Mouse (Mus musculus): ENCODE results near the gene Wdr13. TPM values are rescaled to one million over a fixed set of nuclear protein-coding genes. Genes with fewer than 3 reads are reported as not detected.
A peak's percentile ranks its signal among the peaks of the same experiment; 100 is the strongest.

Wdr13 gene
- 0.95 and 1.1 TPM in 2 replicates for polyA plus RNA-seq (2012)

DNA sequence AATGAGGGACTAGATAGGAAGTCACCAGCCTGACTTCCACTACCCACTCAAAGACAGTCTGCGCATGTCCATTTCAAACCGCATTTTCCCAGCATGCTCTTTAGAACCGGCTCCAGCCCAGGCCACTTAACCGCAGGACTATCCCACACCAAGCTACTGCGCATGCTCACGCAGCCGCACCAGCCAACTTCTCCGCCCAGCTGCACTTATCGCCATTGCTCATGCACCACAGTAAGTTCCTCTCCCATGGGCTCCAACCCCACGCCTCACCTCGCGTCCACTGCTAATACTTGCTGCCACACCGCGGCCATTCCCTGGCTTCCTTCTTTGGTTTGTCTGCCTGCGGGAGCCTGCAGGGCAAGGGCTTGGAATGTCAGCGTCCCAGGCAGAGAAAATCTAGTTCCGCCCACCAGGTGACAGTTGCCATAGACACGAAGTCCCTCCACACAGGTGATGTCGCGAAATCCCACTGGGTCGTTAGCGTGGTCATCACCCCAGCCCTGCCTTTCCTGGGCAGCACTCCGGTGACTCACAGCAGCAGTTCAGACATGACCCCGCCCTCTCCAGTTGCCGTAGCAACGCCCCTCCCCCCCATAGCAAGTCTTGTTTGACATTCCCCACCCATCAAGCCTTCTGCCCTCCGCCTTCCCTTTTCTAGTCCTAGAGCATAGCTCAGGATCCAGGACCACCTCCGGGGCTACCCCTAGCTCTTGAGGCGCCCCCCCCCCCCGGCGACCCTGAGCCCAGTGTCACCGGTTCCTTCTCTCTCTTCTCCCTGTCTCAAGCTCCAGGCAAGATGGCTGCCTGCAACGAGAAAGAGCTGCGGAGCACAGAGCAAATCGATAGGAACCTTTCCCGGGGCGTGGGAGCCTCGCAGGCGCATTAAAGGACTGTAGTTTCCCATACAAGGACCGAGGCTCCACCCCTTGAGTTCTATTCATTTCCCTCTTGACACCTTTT lies at the start of gene Wdr13:
Gene Wdr13 (minus strand): TSS at position 876 of the 960 bp plus-strand sequence.
- TF ChIP-seq GATA1 (IDR thresholded peaks at IDR 0.05; ENCODE audit: low read length), result peak; percentile 10; the same call in 1 of the 2 replicates
- TF ChIP-seq TAL1 (IDR thresholded peaks at IDR 0.05; ENCODE audit: low read length), result no peak
- peaks cover 21% of the 10 kb centered on the region for H3K9me3 ChIP-seq (ENCODE audit: control insufficient read depth, low read length)
- peak within 1 kb of the TSS; percentile 80 for H3K4me3 ChIP-seq (replicated peaks)
- H3K36me3 ChIP-seq (ENCODE audit: control insufficient read depth), result peaks cover 55% of the 10 kb centered on the region
- H3K27me3 ChIP-seq (ENCODE audit: control insufficient read depth), result no peaks in the 10 kb centered on the region
- peaks cover 35% of the 10 kb centered on the region for H3K4me1 ChIP-seq (ENCODE audit: control insufficient read depth)

DNA sequence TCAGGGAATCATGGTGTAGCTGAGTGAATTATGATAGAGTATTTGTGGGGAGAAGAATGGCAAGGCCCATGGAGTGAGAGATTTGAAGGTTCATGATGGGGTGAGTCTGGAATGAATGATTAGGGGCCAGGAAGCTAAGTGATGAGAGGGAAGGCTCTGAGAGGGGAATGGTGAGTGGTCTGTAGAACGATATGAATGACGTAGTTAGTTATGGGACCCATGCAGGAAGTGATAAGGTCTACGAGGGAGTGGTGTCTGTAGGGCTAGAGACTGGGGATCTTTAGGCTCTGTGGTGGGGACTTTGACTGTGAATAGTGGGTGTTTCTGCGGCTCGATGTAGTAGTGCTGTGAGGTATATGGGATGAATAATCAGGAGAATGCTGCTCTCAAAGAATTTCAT lies 47.0 kb upstream of the Wdr13 start:
- H3K9me3 ChIP-seq (ENCODE audit: control insufficient read depth, low read length), result 0 out of 2 replicates have a peak, but pooled peaks cover 2% of the 10 kb centered on the region
- H3K27me3 ChIP-seq (ENCODE audit: control insufficient read depth), result no peaks in the 10 kb centered on the region
- H3K4me3 ChIP-seq (replicated peaks), result no peak overlapping the region
- H3K4me1 ChIP-seq (ENCODE audit: control insufficient read depth), result peaks cover 22% of the 10 kb centered on the region
- TF ChIP-seq TAL1 (IDR thresholded peaks at IDR 0.05; ENCODE audit: low read length) (no peak), GATA1 (IDR thresholded peaks at IDR 0.05; ENCODE audit: low read length) (no peak)
- H3K36me3 ChIP-seq (ENCODE audit: control insufficient read depth), result peaks cover 2% of the 10 kb centered on the region; the same call in 1 of the 2 replicates

DNA sequence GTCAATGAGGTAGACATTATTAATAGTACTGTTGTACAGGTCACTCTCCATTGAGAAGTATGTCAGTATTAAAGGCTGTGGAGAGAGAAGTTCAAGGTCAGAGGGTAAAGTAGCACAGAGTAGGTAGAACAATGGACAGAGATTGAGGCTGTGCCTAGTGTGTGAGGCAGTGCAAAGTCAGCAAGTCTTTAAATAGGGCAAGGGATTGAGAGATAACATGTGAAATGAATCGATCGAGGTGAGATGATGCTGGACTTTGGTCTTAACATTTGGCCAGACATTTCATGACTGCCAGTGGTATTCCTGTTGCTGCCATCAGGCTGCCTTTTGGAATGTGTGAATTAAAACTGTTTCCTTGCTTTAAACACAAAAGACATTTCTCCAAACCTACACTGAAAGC lies 46.2 kb upstream of the Wdr13 start:
- Histone ChIP-seq H3K36me3 (ENCODE audit: control insufficient read depth) (peaks cover 3% of the 10 kb centered on the region), H3K4me3 (replicated peaks) (no peak overlapping the region), H3K4me1 (ENCODE audit: control insufficient read depth) (peaks cover 26% of the 10 kb centered on the region), H3K27me3 (ENCODE audit: control insufficient read depth) (no peaks in the 10 kb centered on the region), H3K9me3 (ENCODE audit: control insufficient read depth, low read length) (0 out of 2 replicates have a peak, but pooled peaks cover 2% of the 10 kb centered on the region)
- TF ChIP-seq TAL1 (IDR thresholded peaks at IDR 0.05; ENCODE audit: low read length) (no peak), GATA1 (IDR thresholded peaks at IDR 0.05; ENCODE audit: low read length) (no peak)

- no peaks in the 10 kb centered on the region for H3K27me3 ChIP-seq (ENCODE audit: control insufficient read depth)
- TF ChIP-seq GATA1 (IDR thresholded peaks at IDR 0.05; ENCODE audit: low read length) (no peak), TAL1 (IDR thresholded peaks at IDR 0.05; ENCODE audit: low read length) (no peak)
- H3K36me3 ChIP-seq (ENCODE audit: control insufficient read depth), result peaks cover 23% of the 10 kb centered on the region
- 0 out of 2 replicates have a peak, but pooled peaks cover 2% of the 10 kb centered on the region for H3K9me3 ChIP-seq (ENCODE audit: control insufficient read depth, low read length)
- peaks cover 26% of the 10 kb centered on the region for H3K4me1 ChIP-seq (ENCODE audit: control insufficient read depth)
- H3K4me3 ChIP-seq (replicated peaks), result peak within 1 kb of the TSS; percentile 68
Observed at GRCm38 (mm10) chrX:8175504-8176385, 43.1 kb upstream of the Wdr13 start, which contains the start of gene Tbc1d25. Tbc1d25 (minus strand) TSS chrX:8176181.

GRCm38 (mm10) chrX:8175169-8175503 lies 42.4 kb upstream of the Wdr13 start:
- Histone ChIP-seq H3K27me3 (ENCODE audit: control insufficient read depth) (no peaks in the 10 kb centered on the region), H3K4me3 (replicated peaks) (peak overlapping the region; percentile 68), H3K36me3 (ENCODE audit: control insufficient read depth) (peaks cover 28% of the 10 kb centered on the region), H3K4me1 (ENCODE audit: control insufficient read depth) (peaks cover 26% of the 10 kb centered on the region), H3K9me3 (ENCODE audit: control insufficient read depth, low read length) (0 out of 2 replicates have a peak, but pooled peaks cover 2% of the 10 kb centered on the region)
- TF ChIP-seq GATA1 (IDR thresholded peaks at IDR 0.05; ENCODE audit: low read length) (no peak), TAL1 (IDR thresholded peaks at IDR 0.05; ENCODE audit: low read length) (no peak)

- Histone ChIP-seq H3K9me3 (ENCODE audit: control insufficient read depth, low read length) (no peaks in the 10 kb centered on the region), H3K4me1 (ENCODE audit: control insufficient read depth) (no peaks in the 10 kb centered on the region), H3K36me3 (ENCODE audit: control insufficient read depth) (peaks cover 41% of the 10 kb centered on the region), H3K4me3 (replicated peaks) (no peak overlapping the region), H3K27me3 (ENCODE audit: control insufficient read depth) (no peaks in the 10 kb centered on the region)
- TF ChIP-seq GATA1 (IDR thresholded peaks at IDR 0.05; ENCODE audit: low read length), result no peak
- TF ChIP-seq TAL1 (IDR thresholded peaks at IDR 0.05; ENCODE audit: low read length), result no peak
Observed at GRCm38 (mm10) chrX:8167716-8168647, 35.3 kb upstream of the Wdr13 start.

DNA sequence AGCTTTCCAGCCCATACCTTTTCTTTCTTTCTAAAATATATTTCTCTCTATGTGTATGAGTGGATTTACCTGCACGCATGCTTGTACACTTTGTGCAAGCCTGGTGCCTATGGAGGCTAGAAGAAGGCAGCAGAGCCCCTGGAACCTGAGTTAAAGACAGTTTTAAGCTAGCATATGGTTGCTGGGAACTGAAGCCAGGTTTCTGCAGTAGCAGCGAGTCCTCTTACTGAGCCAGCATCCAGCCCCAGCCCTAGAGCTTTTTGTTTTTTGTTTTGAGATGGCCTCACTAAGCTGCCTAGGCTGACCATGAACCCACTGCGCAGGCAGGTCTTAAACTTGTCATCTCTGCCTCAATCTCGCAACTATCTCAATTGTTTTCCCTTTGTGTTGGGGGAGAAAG lies 31.8 kb upstream of the Wdr13 start:
- H3K27me3 ChIP-seq (ENCODE audit: control insufficient read depth), result no peaks in the 10 kb centered on the region
- no peaks in the 10 kb centered on the region for H3K4me1 ChIP-seq (ENCODE audit: control insufficient read depth)
- no peaks in the 10 kb centered on the region for H3K9me3 ChIP-seq (ENCODE audit: control insufficient read depth, low read length)
- H3K4me3 ChIP-seq (replicated peaks), result no peak overlapping the region
- no peak for TF ChIP-seq GATA1 (IDR thresholded peaks at IDR 0.05; ENCODE audit: low read length)
- no peak for TF ChIP-seq TAL1 (IDR thresholded peaks at IDR 0.05; ENCODE audit: low read length)
- peaks cover 20% of the 10 kb centered on the region for H3K36me3 ChIP-seq (ENCODE audit: control insufficient read depth)

DNA sequence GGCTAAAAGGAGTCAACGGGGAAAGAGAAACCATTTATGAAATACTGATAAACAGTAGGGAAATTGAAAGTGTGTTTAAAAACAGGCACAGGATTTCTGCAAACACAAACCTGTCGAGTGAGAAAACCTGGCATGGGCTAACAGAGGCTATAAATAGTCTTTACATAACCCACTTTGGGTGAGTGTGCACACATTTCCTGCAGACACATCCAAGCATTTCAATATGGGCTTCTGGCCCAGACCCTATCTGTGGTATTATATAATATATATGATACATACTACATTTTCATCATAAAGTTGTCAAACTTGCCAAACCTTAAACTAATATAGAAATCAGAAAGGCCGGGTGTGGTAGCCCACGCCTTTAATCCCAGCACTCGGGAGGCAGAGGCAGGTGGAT lies 30.4 kb upstream of the Wdr13 start:
- Histone ChIP-seq H3K9me3 (ENCODE audit: control insufficient read depth, low read length) (no peaks in the 10 kb centered on the region), H3K4me3 (replicated peaks) (no peak overlapping the region), H3K27me3 (ENCODE audit: control insufficient read depth) (no peaks in the 10 kb centered on the region), H3K4me1 (ENCODE audit: control insufficient read depth) (no peaks in the 10 kb centered on the region), H3K36me3 (ENCODE audit: control insufficient read depth) (peaks cover 18% of the 10 kb centered on the region)
- no peak for TF ChIP-seq GATA1 (IDR thresholded peaks at IDR 0.05; ENCODE audit: low read length)
- no peak for TF ChIP-seq TAL1 (IDR thresholded peaks at IDR 0.05; ENCODE audit: low read length)

Data from erythroblast, embryonic 14.5 days (primary cell).